Mouse (Mus musculus) ES-E14 (cell line): Measurements from ENCODE around the gene Fancc.

Experiments used
- CHD2 ChIP-seq: IDR thresholded peaks from 2 replicates; pipeline ENCODE4 v1.6.1; 2014; ENCODE audit warnings: mild to moderate bottlenecking, low read depth, low read length, inconsistent platforms
- HCFC1 ChIP-seq: IDR thresholded peaks from 2 replicates; pipeline ENCODE4 v1.6.1; 2012; ENCODE audit warnings: low read length, inconsistent platforms, borderline replicate concordance; ENCODE audit not compliant: insufficient read depth
- MAFK ChIP-seq: IDR thresholded peaks from 2 replicates; pipeline ENCODE4 v1.6.1; 2014; ENCODE audit warnings: mild to moderate bottlenecking, low read depth, low read length, inconsistent platforms; ENCODE audit not compliant: insufficient read depth
- ZC3H11A ChIP-seq: IDR thresholded peaks from 2 replicates; pipeline ENCODE4 v1.6.1; 2012; ENCODE audit warnings: low read depth, mild to moderate bottlenecking, inconsistent platforms, low read length, borderline replicate concordance

DNA sequence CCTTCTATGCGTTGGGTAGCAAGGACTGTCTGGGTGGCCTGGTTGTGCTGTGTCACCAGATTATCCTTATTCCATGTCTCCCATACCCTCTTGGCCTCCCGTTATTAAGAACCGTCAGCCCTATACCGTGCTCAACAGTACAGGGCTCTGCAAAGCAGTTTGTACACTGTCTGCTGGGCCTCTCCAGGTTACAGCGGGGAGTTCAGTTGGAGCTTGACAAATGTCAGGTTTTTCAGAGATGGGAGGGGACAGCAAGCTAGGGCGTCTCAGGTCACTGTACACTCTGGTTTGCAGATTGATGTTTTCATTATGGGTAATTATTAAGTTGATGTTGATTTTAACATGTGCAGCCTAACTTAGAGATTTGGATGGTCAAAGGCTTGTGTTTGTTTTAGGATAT is 240.9 kb downstream of the Fancc start:
- TF ChIP-seq MAFK, result no peak
- no peak for TF ChIP-seq CHD2
- TF ChIP-seq ZC3H11A, result no peak
- TF ChIP-seq HCFC1, result no peak
